Mouse (Mus musculus): ENCODE results near the gene Rapgef4.
A peak's percentile ranks its signal among the peaks of the same experiment; 100 is the strongest.

Rapgef4 gene

GRCm38 (mm10) chr2:71980771-71981342, at the start of gene Rapgef4:
Gene Rapgef4 (plus strand): TSS chr2:71981240.
- no peak for DNase-seq (ENCODE audit: low spot score in 2 of 2)

- DNase-seq (ENCODE audit: low spot score in 2 of 2), result no peak
These were observed 47.0 kb upstream of the Rapgef4 start for GRCm38 (mm10) chr2:71934046-71934445.

GRCm38 (mm10) chr2:71936711-71937110, 44.3 kb upstream of the Rapgef4 start:
- no peak for DNase-seq (ENCODE audit: low spot score in 2 of 2)

GRCm38 (mm10) chr2:71937649-71938308, 43.3 kb upstream of the Rapgef4 start:
- DNase-seq (ENCODE audit: low spot score in 2 of 2), result no peak

- DNase-seq (ENCODE audit: low spot score in 2 of 2), result no peak
These were observed 42.2 kb upstream of the Rapgef4 start for GRCm38 (mm10) chr2:71938716-71939393.

- DNase-seq (ENCODE audit: low spot score in 2 of 2), result peak in 1 of 2 experiments; percentile 12
These were observed 39.9 kb upstream of the Rapgef4 start for GRCm38 (mm10) chr2:71941005-71941720.

GRCm38 (mm10) chr2:71941721-71942087, 39.3 kb upstream of the Rapgef4 start:
- DNase-seq (ENCODE audit: low spot score in 2 of 2), result no peak

- no peak for DNase-seq (ENCODE audit: low spot score in 2 of 2)
These were observed 29.8 kb upstream of the Rapgef4 start for GRCm38 (mm10) chr2:71951212-71951611.

- peak in 1 of 2 experiments; percentile 26 for DNase-seq (ENCODE audit: low spot score in 2 of 2)
These were observed 25.4 kb upstream of the Rapgef4 start for GRCm38 (mm10) chr2:71955637-71956036.

- no peak for DNase-seq (ENCODE audit: low spot score in 2 of 2)
These were observed 24.6 kb upstream of the Rapgef4 start for GRCm38 (mm10) chr2:71956463-71956862.

GRCm38 (mm10) chr2:71957951-71958350, 23.1 kb upstream of the Rapgef4 start:
- DNase-seq (ENCODE audit: low spot score in 2 of 2), result no peak

- DNase-seq (ENCODE audit: low spot score in 2 of 2), result no peak
These were observed 22.6 kb upstream of the Rapgef4 start for GRCm38 (mm10) chr2:71958393-71958792.

GRCm38 (mm10) chr2:71964216-71964615, 16.8 kb upstream of the Rapgef4 start:
- no peak for DNase-seq (ENCODE audit: low spot score in 2 of 2)

GRCm38 (mm10) chr2:71965476-71965875, 15.6 kb upstream of the Rapgef4 start:
- DNase-seq (ENCODE audit: low spot score in 2 of 2), result peak in 1 of 2 experiments; percentile 70

- no peak for DNase-seq (ENCODE audit: low spot score in 2 of 2)
These were observed 14.3 kb upstream of the Rapgef4 start for GRCm38 (mm10) chr2:71966737-71967136.

GRCm38 (mm10) chr2:71967855-71968254, 13.2 kb upstream of the Rapgef4 start:
- DNase-seq (ENCODE audit: low spot score in 2 of 2), result no peak

GRCm38 (mm10) chr2:71973646-71974045, 7.4 kb upstream of the Rapgef4 start:
- no peak for DNase-seq (ENCODE audit: low spot score in 2 of 2)

- DNase-seq (ENCODE audit: low spot score in 2 of 2), result no peak
These were observed 6.7 kb upstream of the Rapgef4 start for GRCm38 (mm10) chr2:71974143-71974846.

GRCm38 (mm10) chr2:71979981-71980380, 1.1 kb upstream of the Rapgef4 start:
- DNase-seq (ENCODE audit: low spot score in 2 of 2), result no peak

GRCm38 (mm10) chr2:71981343-71981851, 357 bp downstream of the Rapgef4 start:
- no peak for DNase-seq (ENCODE audit: low spot score in 2 of 2)

GRCm38 (mm10) chr2:71981896-71982295, 856 bp downstream of the Rapgef4 start:
- DNase-seq (ENCODE audit: low spot score in 2 of 2), result no peak
